Mouse (Mus musculus) left cerebral cortex, postnatal 14 days (tissue): ENCODE data around the gene Rab3gap2. TPM values are rescaled to one million over a fixed set of nuclear protein-coding genes. Genes with fewer than 3 reads are reported as not detected.
"Not testable (repeated sequence)": the region's sequence is repeated elsewhere in the genome, so short reads cannot be mapped to it uniquely, and the experiment has no call there.

Experiments used
- DNase-seq, 2 experiments: peaks; one replicate each; pipeline ENCODE4 v3.0.0; 2021 to 2022; ENCODE audit warnings: low spot score in 2 of 2, mixed read lengths in 1 of 2
- intact Hi-C: fragments of 180-260 bp; cut with DNase I; formaldehyde crosslinking; loops from one replicate; pipeline ENCODE4 v1.15.1; 2025
- microRNA-seq, 2 experiments: library from miRNA; unstranded; fragments of <30 nt; microRNA quantifications; one replicate each; pipeline ENCODE4 v1.2.0; 2022
- total RNA-seq, 2 experiments: library from RNA; stranded (reverse); gene quantifications; 2 replicates each; pipeline ENCODE4 v1.2.3; 2021

Rab3gap2 gene
- total RNA-seq, 2 experiments from 2014 or later = 65.2 to 71.2 TPM

- DNase-seq = no peak
- intact Hi-C loops = no loop called here
These were observed 108.0 kb downstream of the Rab3gap2 start for GRCm38 (mm10) chr1:185311949-185312348.

GRCm38 (mm10) chr1:185314546-185314945, 110.6 kb downstream of the Rab3gap2 start:
- DNase-seq = no peak

GRCm38 (mm10) chr1:185315846-185316568, 112.1 kb downstream of the Rab3gap2 start:
- DNase-seq = peak; percentile 27 to 54
- intact Hi-C loops = no loop called here

More at GRCm38 (mm10) chr1:185314546-185314945, 110.6 kb downstream of the Rab3gap2 start:
- intact Hi-C loops = no loop called here

- DNase-seq, intact Hi-C loops: not testable (repeated sequence)
These were observed 123.9 kb downstream of the Rab3gap2 start for GRCm38 (mm10) chr1:185327754-185328345.

GRCm38 (mm10) chr1:185328721-185329610, 125.0 kb downstream of the Rab3gap2 start, which contains the start of gene Iars2:
Gene Iars2, minus strand, starts transcription at chr1:185329396.
- intact Hi-C loops = no loop called here
- peak; percentile 89 for DNase-seq

GRCm38 (mm10) chr1:185329851-185330250, 125.9 kb downstream of the Rab3gap2 start:
- DNase-seq = no peak
- intact Hi-C loops = no loop called here

- intact Hi-C loops = no loop called here
- no peak for DNase-seq
These were observed 127.4 kb downstream of the Rab3gap2 start for GRCm38 (mm10) chr1:185331364-185331763.

- intact Hi-C loops = no loop called here
- DNase-seq = peak; percentile 88 to 89
These were observed 128.1 kb downstream of the Rab3gap2 start, which contains the start of gene Bpnt1 for GRCm38 (mm10) chr1:185331983-185332430. Gene Bpnt1, plus strand, starts transcription at chr1:185332149.

GRCm38 (mm10) chr1:185333651-185334050, 129.7 kb downstream of the Rab3gap2 start:
- intact Hi-C loops = no loop called here
- DNase-seq = no peak

GRCm38 (mm10) chr1:185334136-185334535, 130.2 kb downstream of the Rab3gap2 start:
- intact Hi-C loops = no loop called here
- DNase-seq = no peak

- intact Hi-C loops = no loop called here
- DNase-seq = no peak
These were observed 131.4 kb downstream of the Rab3gap2 start for GRCm38 (mm10) chr1:185335231-185335765.

Small RNAs within 50 kb of the gene (microRNA-seq; reads per million reads assigned to microRNA genes)
- 0 reads per million in 2 experiments for gene Mir194-1
- 0 to 0.67 reads per million in 2 experiments for gene Mir215
- 162 to 171 reads per million in 2 experiments for gene Mir664

Other genes with a start within 250 kb of the Rab3gap2 start
- 100 to 1,000 TPM in 1 of 2 experiments, 10 to 100 TPM in 1; 94.4 to 104 TPM for gene Mark1, start 204.5 kb upstream of the Rab3gap2 start, total RNA-seq
- 10 to 100 TPM; 32.8 to 33.2 TPM for gene Iars2, start 125.3 kb downstream of the Rab3gap2 start, total RNA-seq
- 10 to 100 TPM; 77.2 to 80.1 TPM for gene Bpnt1, start 128.0 kb downstream of the Rab3gap2 start, total RNA-seq
- 10 to 100 TPM; 77.4 to 81.2 TPM for gene Eprs, start 158.9 kb downstream of the Rab3gap2 start, total RNA-seq